Mouse (Mus musculus) midbrain, embryonic 10.5 days (tissue): ENCODE measurements around the gene Pigb. TPM values are rescaled to one million over a fixed set of nuclear protein-coding genes. Genes with fewer than 3 reads are reported as not detected.

Experiments used
- DNase-seq: peaks from one replicate; pipeline ENCODE4 v3.0.0-alpha.2; 2017; ENCODE audit warnings: low spot score
- H3K27ac ChIP-seq: fragments of 300-500 bp; sonication (generic); replicated peaks from 2 replicates; pipeline ENCODE4 v1.5.1; 2016; ENCODE audit warnings: mild to moderate bottlenecking
- H3K27me3 ChIP-seq: fragments of 300-500 bp; sonication (generic); 2 replicates; pipeline ENCODE4 v1.6.1; 2016; ENCODE audit warnings: low read depth, mild to moderate bottlenecking; ENCODE audit not compliant: poor library complexity, severe bottlenecking
- H3K36me3 ChIP-seq: fragments of 300-500 bp; sonication (generic); 2 replicates; pipeline ENCODE4 v1.6.1; 2016; ENCODE audit warnings: mild to moderate bottlenecking, moderate library complexity
- H3K4me1 ChIP-seq: fragments of 300-500 bp; sonication (generic); 2 replicates; pipeline ENCODE4 v1.6.1; 2016
- H3K4me3 ChIP-seq: fragments of 300-500 bp; sonication (generic); 2 replicates; pipeline ENCODE4 v1.5.1; 2016; ENCODE audit warnings: mild to moderate bottlenecking, moderate library complexity
- H3K9me3 ChIP-seq: fragments of 300-500 bp; sonication (generic); replicated peaks from 2 replicates; pipeline ENCODE4 v1.6.1; 2016; ENCODE audit warnings: mild to moderate bottlenecking
- WGBS: fragments of 180-500 bp; shearing (Covaris S2); methylation state at CpG from one replicate; pipeline ENCODE4 v1.1.7; 2016; 5-methylcytosine and 5-hydroxymethylcytosine counted together
- polyA plus RNA-seq: library from polyadenylated mRNA; unstranded; fragments of >200 nt; fragmentation: Nextera tagmentation; extraction: Ambion mirVana; gene quantifications from 2 replicates; pipeline ENCODE4 v1.2.1, GENCODE M21; 2016

The Pigb gene
- polyA plus RNA-seq, 1 experiment from 2014 or later: 12.8 TPM

GRCm38 (mm10) chr9:73039222-73039945 lies 794 bp downstream of the Pigb start:
- Histone ChIP-seq H3K27me3 (no peaks in the 10 kb centered on the region; the same call in 1 of the 2 replicates), H3K4me3 (peak overlapping the region; percentile 86), H3K27ac (peak overlapping the region; percentile 90), H3K9me3 (no peaks in the 10 kb centered on the region), H3K36me3 (peaks cover 6% of the 10 kb centered on the region; the same call in 1 of the 2 replicates), H3K4me1 (peaks cover 23% of the 10 kb centered on the region)
- under 1% methylated on average over 49 of the region's 49 CpGs for WGBS
- DNase-seq: peak; percentile 92

- Histone ChIP-seq H3K36me3 (peaks cover 58% of the 10 kb centered on the region), H3K9me3 (no peaks in the 10 kb centered on the region)
- no peak for DNase-seq
These were observed 6.8 kb downstream of the Pigb start for GRCm38 (mm10) chr9:73033406-73033805.

DNA sequence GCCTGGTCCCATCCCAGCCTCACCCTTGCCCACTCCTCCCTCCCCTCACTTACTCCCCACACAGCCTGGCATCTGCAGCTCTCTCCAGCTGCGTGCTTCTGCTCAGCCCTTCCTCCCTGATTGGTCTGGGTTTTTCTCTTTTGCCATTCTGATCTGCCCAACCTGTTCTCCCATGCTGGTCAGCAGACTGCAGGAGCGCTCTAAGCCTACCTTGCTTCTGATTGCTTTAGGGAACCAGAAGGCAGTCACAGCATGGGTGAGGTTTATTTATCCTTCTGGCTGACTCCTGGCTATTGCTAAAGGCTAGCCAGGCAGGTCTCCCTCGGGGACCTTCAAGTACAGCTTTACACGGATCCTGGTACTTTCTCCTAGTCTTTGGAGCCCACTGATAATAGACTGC lies 8.8 kb downstream of the Pigb start:
- no peak for DNase-seq
- Histone ChIP-seq H3K36me3 (peaks cover 61% of the 10 kb centered on the region), H3K27me3 (no peaks in the 10 kb centered on the region), H3K4me3 (no peak overlapping the region), H3K9me3 (no peaks in the 10 kb centered on the region), H3K27ac (no peak overlapping the region), H3K4me1 (peaks cover 2% of the 10 kb centered on the region)
- WGBS: 72% methylated on average over 4 of the region's 4 CpGs

More at GRCm38 (mm10) chr9:73033406-73033805, 6.8 kb downstream of the Pigb start:
- 93% methylated on average over 1 of the region's 1 CpGs for WGBS
- Histone ChIP-seq H3K27me3 (no peaks in the 10 kb centered on the region), H3K4me1 (no peaks in the 10 kb centered on the region), H3K4me3 (no peak overlapping the region), H3K27ac (no peak overlapping the region)

DNA sequence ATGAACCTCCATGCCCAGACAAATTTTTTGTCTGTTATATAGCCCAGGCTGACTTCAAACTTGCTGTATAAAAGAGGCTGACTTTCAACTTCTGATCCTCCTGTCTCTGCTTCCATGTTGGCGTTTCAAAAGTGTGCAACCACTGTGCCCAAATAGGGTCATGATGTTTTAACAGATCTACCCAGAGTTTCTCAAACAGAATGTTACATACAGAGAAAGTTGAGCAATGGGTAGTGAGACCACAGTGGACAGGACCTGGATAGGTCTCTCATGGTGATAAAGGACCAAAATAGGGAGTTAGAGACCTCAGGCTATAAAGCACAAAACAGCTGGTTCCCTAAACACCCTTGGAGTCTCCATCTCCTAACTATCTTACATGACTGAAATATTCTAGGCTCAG lies 9.7 kb downstream of the Pigb start:
- no peaks in the 10 kb centered on the region for H3K9me3 ChIP-seq
- H3K4me3 ChIP-seq: no peak overlapping the region
- H3K36me3 ChIP-seq: peaks cover 57% of the 10 kb centered on the region
- no peak for DNase-seq
- no peak overlapping the region for H3K27ac ChIP-seq
- WGBS: 87% methylated on average over 1 of the region's 1 CpGs
- H3K27me3 ChIP-seq: no peaks in the 10 kb centered on the region
- H3K4me1 ChIP-seq: peaks cover 10% of the 10 kb centered on the region

GRCm38 (mm10) chr9:73025818-73026636 lies 14.2 kb downstream of the Pigb start:
- Histone ChIP-seq H3K27ac (peak overlapping the region; percentile 50), H3K27me3 (no peaks in the 10 kb centered on the region), H3K36me3 (peaks cover 43% of the 10 kb centered on the region), H3K4me1 (peaks cover 10% of the 10 kb centered on the region), H3K9me3 (no peaks in the 10 kb centered on the region), H3K4me3 (peak overlapping the region; percentile 26; the same call in 1 of the 2 replicates)
- WGBS: 17% methylated on average over 17 of the region's 17 CpGs
- peak; percentile 32 for DNase-seq

DNA sequence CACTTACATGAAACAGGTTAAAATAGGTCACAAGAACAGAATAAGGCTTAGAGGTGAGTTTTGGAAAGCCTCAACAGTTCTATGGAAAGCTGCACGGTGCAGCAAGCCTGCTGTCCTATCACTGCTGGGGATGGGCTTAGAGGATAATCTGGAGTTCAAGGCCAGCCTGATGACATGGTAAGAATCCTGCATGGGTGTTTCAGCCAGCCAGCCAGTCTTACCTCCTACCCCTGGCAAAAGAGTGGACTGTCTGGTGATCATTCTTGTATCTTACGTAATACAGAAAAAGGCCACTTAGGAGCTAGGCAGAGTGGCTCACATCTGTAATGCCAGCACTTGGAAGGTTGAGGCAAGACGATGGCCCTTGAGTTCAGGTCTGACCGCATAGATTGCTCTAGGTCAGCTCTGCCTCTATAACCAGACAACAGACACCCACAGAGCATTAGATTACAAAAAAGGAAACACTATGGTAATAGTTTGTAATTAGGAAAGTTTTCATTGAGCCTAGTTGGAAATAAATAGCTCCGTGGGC lies 19.5 kb downstream of the Pigb start:
- H3K4me3 ChIP-seq: no peak overlapping the region
- H3K27ac ChIP-seq: no peak overlapping the region
- no peaks in the 10 kb centered on the region for H3K27me3 ChIP-seq
- H3K36me3 ChIP-seq: peaks cover 67% of the 10 kb centered on the region
- 96% methylated on average over 5 of the region's 5 CpGs for WGBS
- no peaks in the 10 kb centered on the region for H3K9me3 ChIP-seq
- no peak for DNase-seq
- H3K4me1 ChIP-seq: no peaks in the 10 kb centered on the region; the same call in 1 of the 2 replicates

DNA sequence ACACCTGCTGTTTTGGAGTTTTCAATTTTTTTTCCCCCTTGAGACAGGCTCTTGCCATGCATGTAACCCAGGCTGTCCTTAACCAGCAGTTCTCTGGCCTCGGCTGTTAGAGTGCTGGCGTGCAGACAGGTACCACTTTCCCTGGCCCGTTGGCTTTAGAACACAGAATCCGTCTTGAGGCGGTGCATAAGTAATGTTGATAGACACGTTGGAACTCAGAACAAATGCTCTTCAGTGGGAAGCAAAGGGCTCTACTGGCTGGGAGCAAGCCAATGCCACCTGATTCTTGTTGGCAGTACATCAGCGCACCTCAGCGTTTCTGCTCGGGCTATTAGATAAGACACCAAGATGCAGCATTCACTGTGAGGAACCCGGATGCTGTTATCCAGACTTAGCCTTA lies 20.3 kb downstream of the Pigb start:
- Histone ChIP-seq H3K4me1 (no peaks in the 10 kb centered on the region), H3K4me3 (no peak overlapping the region), H3K36me3 (peaks cover 73% of the 10 kb centered on the region), H3K27me3 (no peaks in the 10 kb centered on the region), H3K27ac (no peak overlapping the region), H3K9me3 (no peaks in the 10 kb centered on the region)
- DNase-seq: no peak
- WGBS: 92% methylated on average over 10 of the region's 10 CpGs

DNA sequence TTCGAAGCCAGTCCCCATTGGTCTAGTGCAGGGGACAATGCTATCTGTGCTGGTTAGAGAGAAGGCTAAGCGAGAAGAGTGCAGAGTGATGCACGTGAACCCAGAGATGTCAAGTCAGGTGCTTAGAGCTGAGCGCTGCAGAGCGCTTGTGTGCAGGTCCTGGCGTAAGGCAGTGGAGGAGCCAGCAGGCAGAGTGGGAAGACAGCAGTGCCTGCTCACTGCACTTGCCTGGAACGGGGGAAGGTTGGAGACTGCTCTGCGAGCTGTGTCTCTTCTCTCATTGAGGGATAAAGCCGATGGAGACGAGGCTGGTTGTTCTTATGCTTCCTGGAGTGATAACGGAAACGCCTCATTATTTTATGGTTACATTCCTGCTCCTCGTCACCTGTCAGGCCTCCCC lies 25.5 kb downstream of the Pigb start:
- H3K4me1 ChIP-seq: no peaks in the 10 kb centered on the region
- no peaks in the 10 kb centered on the region for H3K9me3 ChIP-seq
- H3K27ac ChIP-seq: no peak overlapping the region
- H3K4me3 ChIP-seq: no peak overlapping the region
- H3K27me3 ChIP-seq: no peaks in the 10 kb centered on the region
- WGBS: 91% methylated on average over 13 of the region's 13 CpGs
- H3K36me3 ChIP-seq: peaks cover 89% of the 10 kb centered on the region
- no peak for DNase-seq

DNA sequence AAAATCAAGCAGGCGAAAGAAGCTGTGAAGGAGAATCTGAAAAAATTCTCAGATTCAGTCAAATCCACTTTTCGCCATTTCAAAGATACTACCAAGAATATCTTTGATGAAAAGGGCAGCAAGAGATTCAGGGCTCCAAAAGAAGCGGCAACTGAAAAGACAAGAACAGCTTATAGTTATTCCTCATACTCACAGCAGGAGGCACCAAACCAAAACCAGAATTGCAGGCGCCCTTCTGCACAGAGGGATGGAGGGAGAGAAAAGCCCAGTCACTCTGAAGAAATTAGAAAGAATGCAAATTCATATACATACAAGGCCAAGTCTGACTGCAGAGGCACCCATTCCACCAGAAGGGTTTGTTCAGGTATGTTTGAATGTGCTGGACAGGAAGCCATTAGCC lies 27.5 kb downstream of the Pigb start:
- no peak for DNase-seq
- Histone ChIP-seq H3K4me1 (no peaks in the 10 kb centered on the region), H3K36me3 (peaks cover 68% of the 10 kb centered on the region), H3K27me3 (no peaks in the 10 kb centered on the region), H3K4me3 (no peak overlapping the region), H3K27ac (no peak overlapping the region), H3K9me3 (no peaks in the 10 kb centered on the region)
- WGBS: 91% methylated on average over 4 of the region's 4 CpGs

DNA sequence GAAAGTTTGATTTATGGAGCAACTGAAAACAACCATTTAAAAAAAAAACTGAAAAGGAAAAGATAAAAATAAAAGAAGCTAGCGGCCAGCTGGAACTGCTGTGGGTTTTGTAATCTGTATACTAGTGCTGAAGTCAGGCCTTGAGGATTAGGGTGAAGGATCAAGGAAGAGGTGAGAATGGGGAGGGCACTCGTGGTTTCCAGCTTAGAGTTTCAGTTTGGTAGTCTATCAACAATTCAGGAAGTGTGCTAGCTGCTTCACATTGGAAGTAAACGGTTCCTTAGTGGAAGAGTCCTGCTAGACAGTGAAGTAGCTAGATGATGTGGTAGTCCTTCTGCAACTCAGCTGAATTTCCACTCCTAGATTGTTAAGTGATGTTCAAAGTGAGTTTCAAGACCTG lies 31.8 kb downstream of the Pigb start:
- no peaks in the 10 kb centered on the region for H3K4me1 ChIP-seq
- peaks cover 42% of the 10 kb centered on the region for H3K36me3 ChIP-seq
- WGBS: 73% methylated on average over 3 of the region's 3 CpGs
- no peak overlapping the region for H3K4me3 ChIP-seq
- DNase-seq: no peak
- H3K27ac ChIP-seq: no peak overlapping the region
- H3K27me3 ChIP-seq: no peaks in the 10 kb centered on the region
- no peaks in the 10 kb centered on the region for H3K9me3 ChIP-seq

- Histone ChIP-seq H3K4me1 (no peaks in the 10 kb centered on the region), H3K9me3 (no peaks in the 10 kb centered on the region), H3K27me3 (no peaks in the 10 kb centered on the region), H3K27ac (no peak overlapping the region), H3K36me3 (peaks cover 27% of the 10 kb centered on the region), H3K4me3 (no peak overlapping the region)
- 98% methylated on average over 3 of the region's 3 CpGs for WGBS
- DNase-seq: no peak
These were observed 34.0 kb downstream of the Pigb start for GRCm38 (mm10) chr9:73006175-73006574.

DNA sequence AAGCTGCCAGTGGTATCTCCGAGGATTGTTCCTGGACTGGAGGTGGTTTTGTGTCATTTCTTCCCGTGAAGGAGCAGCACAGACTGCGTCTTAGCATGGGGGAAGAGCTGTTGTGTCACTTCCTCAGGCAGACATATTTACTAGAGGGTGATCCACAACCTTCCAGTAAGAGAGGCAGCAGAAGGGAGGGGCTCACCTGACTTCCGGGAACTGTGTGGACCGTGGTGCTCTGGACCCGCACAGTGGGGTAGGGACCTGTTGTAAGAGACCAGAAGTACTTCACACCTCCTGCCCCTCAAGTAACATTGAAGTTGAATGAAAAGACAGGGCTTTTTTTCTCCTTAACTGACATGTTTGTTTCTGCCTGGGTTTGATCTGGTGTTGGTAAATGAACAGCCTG lies 35.1 kb downstream of the Pigb start:
- 92% methylated on average over 6 of the region's 6 CpGs for WGBS
- no peaks in the 10 kb centered on the region for H3K27me3 ChIP-seq
- H3K9me3 ChIP-seq: no peaks in the 10 kb centered on the region
- H3K36me3 ChIP-seq: peaks cover 17% of the 10 kb centered on the region
- DNase-seq: no peak
- H3K4me1 ChIP-seq: no peaks in the 10 kb centered on the region
- no peak overlapping the region for H3K27ac ChIP-seq
- H3K4me3 ChIP-seq: no peak overlapping the region

DNA sequence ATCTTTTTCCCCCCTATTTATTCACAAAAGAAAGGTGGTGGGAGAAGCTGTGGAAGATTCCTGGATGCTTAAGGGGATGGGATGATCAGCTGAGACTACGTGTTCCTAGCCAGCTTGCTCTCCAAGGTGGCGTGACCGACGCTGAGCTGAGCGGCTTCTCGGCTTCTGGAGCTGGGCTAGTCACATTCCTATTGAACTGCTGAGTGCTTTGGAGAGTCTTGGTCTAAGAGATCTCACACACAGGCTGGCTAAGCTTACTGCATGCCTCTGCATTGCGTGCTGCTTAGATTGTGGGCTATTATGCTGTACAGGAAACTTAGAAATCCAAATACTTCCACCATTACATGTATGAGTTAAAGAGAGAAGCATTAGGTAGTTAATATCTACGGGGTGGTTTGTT lies 36.1 kb downstream of the Pigb start:
- Histone ChIP-seq H3K4me3 (no peak overlapping the region), H3K27ac (no peak overlapping the region), H3K4me1 (no peaks in the 10 kb centered on the region), H3K27me3 (no peaks in the 10 kb centered on the region), H3K36me3 (peaks cover 14% of the 10 kb centered on the region), H3K9me3 (no peaks in the 10 kb centered on the region)
- DNase-seq: no peak
- WGBS: 86% methylated on average over 8 of the region's 8 CpGs
